Mouse (Mus musculus) limb, embryonic 12.5 days (tissue): ENCODE measurements around the gene Hesx1. TPM values are rescaled to one million over a fixed set of nuclear protein-coding genes. Genes with fewer than 3 reads are reported as not detected.

Experiments used
- ATAC-seq: fragments of 200-750 bp; cut with Nextera tagmentation; 2 replicates; pipeline ENCODE4 v1.8.0; 2017; ENCODE audit warnings: low read depth, moderate TSS enrichment; ENCODE audit not compliant: insufficient number of reproducible peaks, insufficient read depth, low FRiP score, low TSS enrichment
- H3K27ac ChIP-seq: fragments of 300-500 bp; sonication (generic); 2 replicates; pipeline ENCODE4 v1.5.1; 2016; ENCODE audit warnings: mild to moderate bottlenecking, moderate library complexity
- H3K27me3 ChIP-seq: fragments of 300-500 bp; sonication (generic); 2 replicates; pipeline ENCODE4 v1.6.1; 2016; ENCODE audit warnings: mild to moderate bottlenecking, moderate library complexity
- H3K36me3 ChIP-seq: fragments of 300-500 bp; sonication (generic); 2 replicates; pipeline ENCODE4 v1.6.1; 2016; ENCODE audit warnings: mild to moderate bottlenecking, moderate library complexity
- H3K4me1 ChIP-seq: fragments of 300-500 bp; sonication (generic); replicated peaks from 2 replicates; pipeline ENCODE4 v1.6.1; 2016
- H3K4me2 ChIP-seq: fragments of 300-500 bp; sonication (generic); 2 replicates; pipeline ENCODE4 v1.6.1; 2016; ENCODE audit warnings: mild to moderate bottlenecking, moderate library complexity
- H3K4me3 ChIP-seq: fragments of 300-500 bp; sonication (generic); replicated peaks from 2 replicates; pipeline ENCODE4 v1.5.1; 2016; ENCODE audit warnings: mild to moderate bottlenecking
- H3K9ac ChIP-seq: fragments of 300-500 bp; sonication (generic); replicated peaks from 2 replicates; pipeline ENCODE4 v1.6.1; 2016; ENCODE audit warnings: mild to moderate bottlenecking, moderate library complexity
- H3K9me3 ChIP-seq: fragments of 300-500 bp; sonication (generic); 2 replicates; pipeline ENCODE4 v1.6.1; 2016; ENCODE audit warnings: mild to moderate bottlenecking, moderate library complexity
- WGBS: fragments of 180-500 bp; shearing (Covaris S2); methylation state at CpG from one replicate; pipeline ENCODE4 v1.1.7; 2016; 5-methylcytosine and 5-hydroxymethylcytosine counted together
- polyA plus RNA-seq: library from polyadenylated mRNA; unstranded; fragments of >200 nt; fragmentation: Nextera tagmentation; extraction: Ambion mirVana; gene quantifications from 2 replicates; pipeline ENCODE4 v1.2.1, GENCODE M21; 2016

Hesx1 gene
- polyA plus RNA-seq, 1 experiment from 2014 or later: not detected

DNA sequence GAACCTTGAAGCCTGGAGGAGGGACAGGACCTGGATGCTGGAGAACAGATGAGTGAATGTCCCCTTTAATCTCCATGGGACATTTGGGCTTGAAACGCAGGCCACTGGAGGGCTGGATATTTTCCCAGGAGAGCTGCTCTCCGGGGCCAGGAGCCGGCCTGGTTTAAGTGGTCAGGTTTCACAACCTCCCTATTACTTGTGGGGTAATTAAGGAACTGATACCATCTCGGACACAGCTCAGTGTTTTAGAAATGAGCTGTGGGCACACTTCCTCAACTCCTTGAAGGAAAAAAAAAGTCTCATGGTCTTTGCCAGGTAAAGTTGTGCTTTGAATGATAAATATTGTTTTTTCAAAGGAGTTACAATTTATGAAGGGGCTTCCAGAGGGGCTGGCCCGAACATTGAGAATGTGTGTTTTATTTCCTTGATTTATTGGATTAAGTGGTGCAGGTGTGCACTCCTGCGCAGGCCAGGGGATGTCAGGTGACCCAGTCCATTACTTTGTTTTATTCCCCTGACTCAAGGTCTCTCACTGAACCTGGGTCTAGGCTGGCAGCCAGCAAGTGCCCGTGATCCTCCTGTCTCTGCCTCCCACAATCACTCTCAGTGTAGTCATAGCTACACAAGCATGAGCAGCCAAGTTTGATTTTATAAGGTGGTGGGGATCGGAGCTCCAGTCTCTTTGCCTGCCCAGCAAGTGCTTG, 48.2 kb downstream of the Hesx1 start:
- 10% methylated on average over 8 of the region's 8 CpGs for WGBS
- H3K27ac ChIP-seq: peak overlapping the region; percentile 87
- no peaks in the 10 kb centered on the region for H3K27me3 ChIP-seq
- peak overlapping the region; percentile 17; the same call in 1 of the 2 replicates for H3K4me3 ChIP-seq
- H3K4me1 ChIP-seq: peaks cover 70% of the 10 kb centered on the region
- no peak overlapping the region for H3K9ac ChIP-seq
- ATAC-seq: no peak
- H3K4me2 ChIP-seq: peak overlapping the region; percentile 74
- no peaks in the 10 kb centered on the region for H3K36me3 ChIP-seq
- no peaks in the 10 kb centered on the region for H3K9me3 ChIP-seq

DNA sequence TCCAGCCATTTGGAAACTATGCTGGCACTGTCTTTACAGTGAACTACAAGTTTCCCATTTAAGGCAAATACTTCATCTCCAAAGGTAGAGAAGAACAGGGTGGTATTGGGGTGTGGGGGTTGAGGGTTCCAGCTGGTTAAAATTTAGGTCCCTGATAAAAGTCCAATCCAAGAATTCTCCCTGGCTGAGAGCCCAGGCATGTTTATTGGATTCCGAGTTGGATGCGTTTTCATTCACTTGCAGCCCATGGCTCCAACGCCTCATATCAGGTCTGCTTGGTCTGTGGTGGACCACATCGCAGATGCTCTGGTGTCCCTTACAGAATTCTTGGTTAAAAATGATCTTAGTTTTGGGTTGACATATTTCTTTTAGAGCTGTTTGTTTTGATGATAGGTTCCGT, 49.2 kb downstream of the Hesx1 start:
- H3K4me1 ChIP-seq: peaks cover 80% of the 10 kb centered on the region
- WGBS: 36% methylated on average over 5 of the region's 5 CpGs
- no peaks in the 10 kb centered on the region for H3K27me3 ChIP-seq
- no peaks in the 10 kb centered on the region for H3K36me3 ChIP-seq
- ATAC-seq: no peak
- H3K9ac ChIP-seq: no peak overlapping the region; the same call in 1 of the 2 replicates
- H3K9me3 ChIP-seq: no peaks in the 10 kb centered on the region
- peak overlapping the region; percentile 87 for H3K27ac ChIP-seq
- H3K4me3 ChIP-seq: no peak overlapping the region
- peak overlapping the region; percentile 74 for H3K4me2 ChIP-seq

DNA sequence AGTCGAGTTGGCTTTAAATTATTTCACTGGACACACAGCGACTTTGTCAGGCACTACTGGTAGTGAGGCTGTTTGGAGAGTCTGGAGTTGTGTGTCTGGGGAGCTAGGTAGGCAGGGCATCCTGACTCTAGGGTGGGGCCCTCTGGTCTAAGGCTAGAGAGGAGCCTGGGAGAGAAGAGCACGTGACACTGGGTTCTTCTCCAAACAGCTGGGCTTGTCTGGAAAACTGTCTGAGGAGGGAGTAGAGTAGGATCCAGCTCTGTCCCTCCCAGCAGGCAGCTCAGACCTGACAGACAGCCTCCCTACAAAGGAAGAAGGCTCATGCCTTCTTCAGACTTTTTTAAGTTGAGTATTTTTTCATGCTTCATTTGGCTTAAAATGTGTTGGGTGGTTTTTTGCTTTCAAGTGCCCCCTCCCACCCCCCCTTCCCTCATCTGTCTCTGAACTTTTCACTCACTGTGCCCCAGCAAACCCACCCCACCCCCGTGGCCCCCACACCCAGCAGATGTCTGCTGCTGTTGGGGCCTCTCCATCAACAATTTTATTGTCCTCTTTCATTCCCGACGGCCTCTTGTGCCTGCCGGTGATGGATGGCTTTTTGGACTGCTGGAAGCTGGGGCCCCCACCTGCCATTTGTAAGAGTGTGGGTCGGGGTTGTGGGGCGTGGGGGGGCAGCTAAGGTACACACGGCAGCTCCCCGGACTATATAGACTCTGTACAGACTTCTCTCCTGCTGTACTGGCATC, 50.2 kb downstream of the Hesx1 start:
- WGBS: under 1% methylated on average over 11 of the region's 11 CpGs
- Histone ChIP-seq H3K9me3 (no peaks in the 10 kb centered on the region), H3K4me3 (peak overlapping the region; percentile 15), H3K36me3 (no peaks in the 10 kb centered on the region), H3K4me2 (peak overlapping the region; percentile 74), H3K27ac (peak overlapping the region; percentile 87), H3K27me3 (no peaks in the 10 kb centered on the region), H3K4me1 (peaks cover 88% of the 10 kb centered on the region), H3K9ac (no peak overlapping the region)
- ATAC-seq: no peak

DNA sequence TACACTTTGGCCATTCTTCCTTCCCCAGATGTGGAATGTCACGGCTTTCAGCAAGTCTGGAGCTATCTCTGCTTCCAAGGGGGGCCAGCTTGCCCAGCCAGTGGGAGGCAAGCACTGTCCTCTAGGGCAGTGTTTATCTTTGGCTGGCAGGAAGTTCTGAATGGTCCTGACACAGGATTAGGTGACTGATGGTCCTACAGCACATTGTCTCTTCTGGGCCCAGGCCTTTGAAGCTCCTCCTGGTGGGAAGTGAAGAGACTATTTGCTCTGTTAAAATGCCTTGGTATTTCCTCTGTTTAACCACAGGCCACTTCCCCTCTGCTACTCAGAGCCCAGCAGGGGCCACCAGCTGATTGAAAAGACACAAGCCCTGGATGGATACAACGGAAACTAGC, 50.7 kb downstream of the Hesx1 start:
- WGBS: 4% methylated on average over 2 of the region's 2 CpGs
- H3K9ac ChIP-seq: no peak overlapping the region
- no peak for ATAC-seq

GRCm38 (mm10) chr14:27048231-27048956, 54.2 kb downstream of the Hesx1 start:
- Histone ChIP-seq H3K27me3 (no peaks in the 10 kb centered on the region), H3K9me3 (no peaks in the 10 kb centered on the region), H3K9ac (no peak overlapping the region), H3K4me2 (peak overlapping the region; percentile 1; the same call in 1 of the 2 replicates), H3K4me1 (peaks cover 96% of the 10 kb centered on the region), H3K36me3 (no peaks in the 10 kb centered on the region), H3K4me3 (no peak overlapping the region), H3K27ac (peak overlapping the region; percentile 82)
- no peak for ATAC-seq
- WGBS: 41% methylated on average over 8 of the region's 8 CpGs

More for the DNA sequence above, 50.7 kb downstream of the Hesx1 start:
- Histone ChIP-seq H3K36me3 (no peaks in the 10 kb centered on the region), H3K4me2 (peak overlapping the region; percentile 74), H3K27me3 (no peaks in the 10 kb centered on the region), H3K27ac (peak overlapping the region; percentile 87), H3K9me3 (no peaks in the 10 kb centered on the region), H3K4me3 (peak overlapping the region; percentile 15), H3K4me1 (peaks cover 93% of the 10 kb centered on the region)

DNA sequence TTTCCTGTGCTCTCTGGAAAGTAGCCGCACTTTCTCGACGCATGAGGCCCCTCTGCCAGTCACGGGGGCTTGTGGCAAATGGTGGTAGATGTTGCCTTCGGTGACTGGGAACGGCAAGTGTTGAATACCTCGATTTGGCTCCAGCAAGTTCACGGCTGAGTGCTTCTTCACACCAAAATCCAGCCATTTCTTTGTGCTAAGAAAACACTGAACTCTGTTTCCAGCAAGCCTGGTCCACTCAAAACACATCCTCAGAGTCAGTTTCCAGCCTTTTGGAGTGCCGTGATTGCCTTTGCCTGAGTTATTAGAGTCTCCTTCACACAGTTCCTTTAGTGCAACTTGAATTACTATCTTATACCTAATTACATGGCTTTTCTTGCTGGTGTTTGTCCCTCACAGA, 55.8 kb downstream of the Hesx1 start:
- H3K9ac ChIP-seq: no peak overlapping the region
- peak overlapping the region; percentile 93 for H3K27ac ChIP-seq
- peak overlapping the region; percentile 42 for H3K4me2 ChIP-seq
- no peak for ATAC-seq
- H3K27me3 ChIP-seq: no peaks in the 10 kb centered on the region
- H3K36me3 ChIP-seq: 0 out of 2 replicates have a peak, but pooled peaks cover 4% of the 10 kb centered on the region
- H3K4me1 ChIP-seq: peaks cover 83% of the 10 kb centered on the region
- 20% methylated on average over 9 of the region's 9 CpGs for WGBS
- no peaks in the 10 kb centered on the region for H3K9me3 ChIP-seq
- H3K4me3 ChIP-seq: no peak overlapping the region

- H3K9me3 ChIP-seq: no peaks in the 10 kb centered on the region
- peak overlapping the region; percentile 93 for H3K27ac ChIP-seq
- H3K9ac ChIP-seq: peak overlapping the region; percentile 8; the same call in 1 of the 2 replicates
- H3K4me1 ChIP-seq: peaks cover 79% of the 10 kb centered on the region
- 23% methylated on average over 18 of the region's 18 CpGs for WGBS
- peak overlapping the region; percentile 42 for H3K4me2 ChIP-seq
- no peak overlapping the region for H3K4me3 ChIP-seq
- 0 out of 2 replicates have a peak, but pooled peaks have one; percentile 29 for ATAC-seq
- no peaks in the 10 kb centered on the region for H3K27me3 ChIP-seq
- H3K36me3 ChIP-seq: peaks cover 4% of the 10 kb centered on the region; the same call in 1 of the 2 replicates
These were observed 56.6 kb downstream of the Hesx1 start for GRCm38 (mm10) chr14:27050560-27051510.

DNA sequence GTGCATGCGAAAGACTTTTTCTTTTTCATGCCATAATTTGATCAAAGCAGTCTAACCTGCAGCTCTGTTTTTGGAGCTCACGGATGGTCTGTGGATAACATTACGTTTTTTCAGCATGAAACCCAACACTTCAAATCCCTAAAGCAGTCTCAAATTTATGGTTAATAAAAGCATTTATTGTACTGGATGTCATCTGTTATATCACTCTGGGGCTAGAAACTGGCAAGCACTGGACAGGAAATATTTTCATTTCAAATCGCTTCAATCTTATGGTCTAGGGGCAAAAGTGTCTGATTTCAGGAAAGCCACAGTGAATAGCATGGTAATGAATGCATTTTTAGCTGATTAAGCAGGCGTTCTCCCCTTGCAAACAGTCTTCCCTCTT, 57.3 kb downstream of the Hesx1 start:
- Histone ChIP-seq H3K4me1 (peaks cover 77% of the 10 kb centered on the region), H3K4me3 (no peak overlapping the region), H3K27me3 (no peaks in the 10 kb centered on the region), H3K4me2 (peak overlapping the region; percentile 42; the same call in 1 of the 2 replicates), H3K9ac (no peak overlapping the region), H3K36me3 (peaks cover 4% of the 10 kb centered on the region; the same call in 1 of the 2 replicates), H3K9me3 (no peaks in the 10 kb centered on the region), H3K27ac (peak overlapping the region; percentile 93)
- WGBS: 22% methylated on average over 5 of the region's 5 CpGs
- ATAC-seq: peak; percentile 16; the same call in 1 of the 2 replicates
